Mouse (Mus musculus): ENCODE results near the gene Xkr8. TPM values are rescaled to one million over a fixed set of nuclear protein-coding genes. Genes with fewer than 3 reads are reported as not detected.

The Xkr8 gene
- 3.0 TPM for polyA plus RNA-seq (2015; fragmentation: Illumina TruSeq; extraction: RNeasy Lipid Tissue Mini Kit (QIAGEN cat#74804); ENCODE audit: low read depth, low replicate concordance)

GRCm38 (mm10) chr4:132732148-132732684, at the start of gene Xkr8:
TSS of gene Xkr8 (minus strand) at chr4:132732546.

DNA sequence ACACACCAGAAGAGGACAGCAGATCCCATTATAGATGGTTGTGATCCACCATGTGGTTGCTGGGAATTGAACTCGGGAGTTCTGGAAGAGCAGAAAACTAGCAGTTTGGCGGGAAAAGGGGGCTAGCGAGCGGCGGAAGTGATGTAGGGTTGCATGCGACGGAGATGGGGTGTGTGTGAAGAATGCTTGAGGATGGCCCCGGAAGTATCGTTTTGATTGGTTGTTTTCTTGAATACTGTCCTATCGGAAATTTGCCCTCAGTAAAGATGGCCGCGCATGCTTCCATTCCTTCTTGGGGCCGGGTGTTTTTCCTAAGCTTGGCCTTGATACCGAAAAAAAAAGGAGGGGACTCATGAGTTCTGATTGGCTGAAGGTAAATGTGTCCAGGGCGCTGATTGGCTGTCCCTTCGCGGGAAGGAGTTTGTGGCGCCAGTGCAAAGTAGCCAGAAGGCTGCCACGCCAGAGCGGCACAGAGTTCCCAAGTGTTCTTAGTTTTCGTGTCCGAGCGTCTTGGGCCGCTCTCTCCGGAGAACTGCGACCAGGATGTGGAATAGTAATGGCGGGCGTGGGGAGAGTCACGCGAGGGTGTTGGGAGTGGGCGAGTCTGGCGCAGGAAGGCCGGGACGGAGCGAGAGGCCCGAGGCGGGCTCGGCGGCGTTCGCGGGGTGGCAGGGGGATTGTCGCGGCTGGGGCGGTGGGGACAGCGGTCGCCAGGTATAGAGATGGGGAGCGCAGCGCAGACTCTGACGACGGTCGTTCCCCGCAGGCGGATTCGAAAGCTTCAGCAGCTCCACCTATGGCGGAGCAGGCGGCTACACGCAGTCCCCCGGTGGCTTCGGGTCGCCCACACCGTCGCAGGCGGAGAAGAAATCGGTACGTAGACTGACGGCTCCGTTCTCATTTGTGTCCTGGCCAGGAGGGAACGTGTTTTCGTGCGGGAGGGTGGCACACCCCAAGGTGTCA, 35.8 kb upstream of the Xkr8 start, which contains the start of gene Rpa2:
Rpa2 (plus strand) TSS at position 419 of the 963 bp plus-strand sequence.

DNA sequence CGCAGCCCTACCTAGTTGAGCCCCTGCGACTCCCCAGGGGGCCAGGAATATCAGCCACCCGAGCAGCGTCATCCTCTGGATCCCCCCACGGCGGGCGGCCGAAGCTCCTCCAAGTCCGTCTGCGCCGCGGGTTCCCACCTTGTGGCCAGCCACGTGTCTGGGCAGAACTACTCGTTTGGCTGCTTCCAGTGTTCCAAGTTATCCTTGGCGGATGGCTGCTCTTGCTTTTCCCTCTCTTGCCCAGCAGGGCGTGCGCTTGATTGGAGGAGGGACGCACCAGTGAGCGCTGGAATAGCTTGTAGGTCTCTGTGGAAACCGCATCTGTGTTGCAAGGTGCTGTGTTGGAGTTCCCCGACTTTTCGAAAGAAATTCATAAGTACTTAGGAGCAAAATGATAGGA, 24.6 kb upstream of the Xkr8 start, which contains the start of gene Smpdl3b:
Smpdl3b (minus strand) TSS at position 279 of the 400 bp plus-strand sequence.

Other genes with a start within 250 kb of the Xkr8 start
- gene Sesn2, start 222.0 kb downstream of the Xkr8 start, polyA plus RNA-seq (2015; fragmentation: Illumina TruSeq; extraction: RNeasy Lipid Tissue Mini Kit (QIAGEN cat#74804); ENCODE audit: low read depth, low replicate concordance), result 9.5 TPM
- gene Atpif1, start 198.9 kb downstream of the Xkr8 start, polyA plus RNA-seq (2015; fragmentation: Illumina TruSeq; extraction: RNeasy Lipid Tissue Mini Kit (QIAGEN cat#74804); ENCODE audit: low read depth, low replicate concordance), result 967 TPM
- gene Dnajc8, start 197.0 kb downstream of the Xkr8 start, polyA plus RNA-seq (2015; fragmentation: Illumina TruSeq; extraction: RNeasy Lipid Tissue Mini Kit (QIAGEN cat#74804); ENCODE audit: low read depth, low replicate concordance), result 186 TPM
- 0.89 TPM for gene Ptafr, start 168.5 kb downstream of the Xkr8 start, polyA plus RNA-seq (2015; fragmentation: Illumina TruSeq; extraction: RNeasy Lipid Tissue Mini Kit (QIAGEN cat#74804); ENCODE audit: low read depth, low replicate concordance)
- gene Eya3, start 93.6 kb downstream of the Xkr8 start, polyA plus RNA-seq (2015; fragmentation: Illumina TruSeq; extraction: RNeasy Lipid Tissue Mini Kit (QIAGEN cat#74804); ENCODE audit: low read depth, low replicate concordance), result 20.3 TPM
- gene Smpdl3b, start 24.7 kb upstream of the Xkr8 start, polyA plus RNA-seq (2015; fragmentation: Illumina TruSeq; extraction: RNeasy Lipid Tissue Mini Kit (QIAGEN cat#74804); ENCODE audit: low read depth, low replicate concordance), result 2.4 TPM
- gene Rpa2, start 35.8 kb upstream of the Xkr8 start, polyA plus RNA-seq (2015; fragmentation: Illumina TruSeq; extraction: RNeasy Lipid Tissue Mini Kit (QIAGEN cat#74804); ENCODE audit: low read depth, low replicate concordance), result 14.4 TPM
- gene Themis2, start 63.8 kb upstream of the Xkr8 start, polyA plus RNA-seq (2015; fragmentation: Illumina TruSeq; extraction: RNeasy Lipid Tissue Mini Kit (QIAGEN cat#74804); ENCODE audit: low read depth, low replicate concordance), result 1.3 TPM
- 57.5 TPM for gene Ppp1r8, start 110.6 kb upstream of the Xkr8 start, polyA plus RNA-seq (2015; fragmentation: Illumina TruSeq; extraction: RNeasy Lipid Tissue Mini Kit (QIAGEN cat#74804); ENCODE audit: low read depth, low replicate concordance)
- 127 TPM for gene Stx12, start 152.0 kb upstream of the Xkr8 start, polyA plus RNA-seq (2015; fragmentation: Illumina TruSeq; extraction: RNeasy Lipid Tissue Mini Kit (QIAGEN cat#74804); ENCODE audit: low read depth, low replicate concordance)
- 41.9 TPM for gene Fam76a, start 190.0 kb upstream of the Xkr8 start, polyA plus RNA-seq (2015; fragmentation: Illumina TruSeq; extraction: RNeasy Lipid Tissue Mini Kit (QIAGEN cat#74804); ENCODE audit: low read depth, low replicate concordance)
- gene Fgr, start 241.5 kb upstream of the Xkr8 start, polyA plus RNA-seq (2015; fragmentation: Illumina TruSeq; extraction: RNeasy Lipid Tissue Mini Kit (QIAGEN cat#74804); ENCODE audit: low read depth, low replicate concordance), result 0.18 TPM

All from brain, adult 10 weeks (tissue).